Mouse (Mus musculus): ENCODE results near the gene Slc39a9. TPM values are rescaled to one million over a fixed set of nuclear protein-coding genes. Genes with fewer than 3 reads are reported as not detected.

Gene Slc39a9
- 26.4 and 27.1 TPM in 2 replicates for polyA plus RNA-seq (2015; fragmentation: Nextera tagmentation; extraction: Ambion mirVana)

DNA sequence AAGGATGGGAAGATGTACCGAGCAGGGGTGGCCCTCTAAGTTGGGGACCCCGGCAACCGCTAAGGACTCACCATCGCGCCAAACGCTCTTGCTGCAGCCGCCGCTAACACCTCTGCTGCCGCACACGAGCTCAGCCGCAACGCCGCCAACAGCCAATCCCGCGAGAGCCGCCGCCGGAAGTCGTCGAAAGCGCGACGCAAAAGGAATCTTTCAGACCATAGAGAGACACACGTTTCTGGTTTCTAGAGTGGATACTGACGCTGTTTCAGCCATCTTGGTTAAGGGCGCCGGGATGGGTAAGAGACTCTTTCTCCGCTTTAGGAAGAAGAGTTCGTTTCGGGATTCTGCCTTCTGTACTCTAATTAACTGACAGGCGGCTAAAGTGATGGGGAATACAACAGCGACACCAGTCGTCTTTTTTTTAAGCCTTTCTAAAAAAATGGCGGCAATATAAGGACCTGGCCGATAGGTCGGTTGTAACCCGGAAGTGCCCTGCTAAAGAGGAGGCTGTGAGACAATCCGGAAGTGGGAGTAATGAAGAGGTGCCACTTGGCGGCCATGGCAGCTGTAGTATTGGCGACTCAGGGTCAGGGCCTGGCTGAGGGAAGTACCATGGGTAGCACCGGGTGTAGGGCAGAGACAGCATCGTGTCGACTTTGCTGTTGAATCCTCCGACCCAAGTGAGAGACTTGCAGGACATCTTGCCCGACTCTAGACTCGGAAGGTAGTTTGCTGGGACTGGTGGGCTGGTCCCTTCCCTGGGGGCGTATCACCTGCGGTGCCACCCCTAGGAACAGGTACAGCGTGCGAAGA, at the start of gene Slc39a9, which contains the start of gene Erh:
Gene Slc39a9, plus strand, starts transcription at position 191 of the 813 bp plus-strand sequence.
Gene Erh, minus strand, starts transcription at position 649 of the 813 bp plus-strand sequence.
- H3K9me3 ChIP-seq, result no peaks in the 10 kb centered on the region
- peaks cover 17% of the 10 kb centered on the region; the same call in 1 of the 2 replicates for H3K4me1 ChIP-seq (replicated peaks)
- H3K27ac ChIP-seq, result peak within 1 kb of the TSS; percentile 86
- WGBS, result under 1% methylated on average over 50 of the region's 50 CpGs
- peak within 1 kb of the TSS; percentile 94 for H3K4me3 ChIP-seq (replicated peaks)
- no peaks in the 10 kb centered on the region for H3K27me3 ChIP-seq (replicated peaks)
- H3K36me3 ChIP-seq, result peaks cover 7% of the 10 kb centered on the region
- peak within 1 kb of the TSS; percentile 94 for H3K9ac ChIP-seq
- peak within 1 kb of the TSS; percentile 81 for H3K4me2 ChIP-seq (replicated peaks)
- peak; percentile 98 for ATAC-seq

DNA sequence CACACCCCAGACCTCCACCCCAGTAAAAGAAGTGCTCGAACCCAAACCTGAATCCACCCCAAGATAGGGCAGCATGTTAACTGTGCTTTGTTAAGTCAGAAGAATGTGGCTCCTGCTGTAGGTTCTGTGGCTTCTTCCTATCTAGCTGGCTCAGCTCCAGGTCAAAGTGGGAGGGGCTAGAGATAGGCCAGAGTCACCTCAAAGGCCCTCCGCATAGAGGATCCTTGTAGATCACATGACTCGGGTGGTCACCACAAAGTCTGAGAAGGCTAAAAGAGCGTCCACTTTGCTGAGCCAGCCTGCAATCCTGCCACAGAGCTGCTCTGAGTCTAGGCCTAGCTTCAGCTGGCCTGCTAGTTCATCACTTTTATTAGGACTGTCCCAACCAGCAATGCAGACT, 49.5 kb upstream of the Slc39a9 start:
- H3K27me3 ChIP-seq (replicated peaks), result no peaks in the 10 kb centered on the region
- no peak for ATAC-seq
- 72% methylated on average over 4 of the region's 4 CpGs for WGBS
- no peaks in the 10 kb centered on the region for H3K4me1 ChIP-seq (replicated peaks)
- H3K9ac ChIP-seq, result no peak overlapping the region
- no peak overlapping the region for H3K27ac ChIP-seq
- H3K4me2 ChIP-seq (replicated peaks), result no peak overlapping the region
- H3K36me3 ChIP-seq, result no peaks in the 10 kb centered on the region
- no peaks in the 10 kb centered on the region for H3K9me3 ChIP-seq
- H3K4me3 ChIP-seq (replicated peaks), result no peak overlapping the region

- Histone ChIP-seq H3K4me3 (replicated peaks) (no peak overlapping the region), H3K36me3 (no peaks in the 10 kb centered on the region), H3K27me3 (replicated peaks) (no peaks in the 10 kb centered on the region), H3K4me2 (replicated peaks) (no peak overlapping the region), H3K4me1 (replicated peaks) (no peaks in the 10 kb centered on the region), H3K9ac (no peak overlapping the region), H3K27ac (no peak overlapping the region), H3K9me3 (no peaks in the 10 kb centered on the region)
- WGBS, result 90% methylated on average over 4 of the region's 4 CpGs
- ATAC-seq, result no peak
Observed at GRCm38 (mm10) chr12:80594781-80595180, 48.9 kb upstream of the Slc39a9 start.

- H3K4me2 ChIP-seq (replicated peaks), result no peak overlapping the region
- no peak overlapping the region for H3K4me3 ChIP-seq (replicated peaks)
- H3K36me3 ChIP-seq, result no peaks in the 10 kb centered on the region
- ATAC-seq, result no peak
- no peak overlapping the region for H3K27ac ChIP-seq
- H3K27me3 ChIP-seq (replicated peaks), result no peaks in the 10 kb centered on the region
- WGBS, result 88% methylated on average over 4 of the region's 4 CpGs
- H3K9me3 ChIP-seq, result no peaks in the 10 kb centered on the region
- no peaks in the 10 kb centered on the region for H3K4me1 ChIP-seq (replicated peaks)
- no peak overlapping the region for H3K9ac ChIP-seq
Observed at GRCm38 (mm10) chr12:80595566-80595965, 48.1 kb upstream of the Slc39a9 start.

GRCm38 (mm10) chr12:80595968-80596367, 47.7 kb upstream of the Slc39a9 start:
- no peaks in the 10 kb centered on the region for H3K4me1 ChIP-seq (replicated peaks)
- H3K9me3 ChIP-seq, result no peaks in the 10 kb centered on the region
- WGBS, result 70% methylated on average over 4 of the region's 4 CpGs
- ATAC-seq, result no peak
- no peak overlapping the region for H3K9ac ChIP-seq
- no peak overlapping the region for H3K4me3 ChIP-seq (replicated peaks)
- H3K36me3 ChIP-seq, result no peaks in the 10 kb centered on the region
- H3K27ac ChIP-seq, result no peak overlapping the region
- H3K27me3 ChIP-seq (replicated peaks), result no peaks in the 10 kb centered on the region
- H3K4me2 ChIP-seq (replicated peaks), result no peak overlapping the region

DNA sequence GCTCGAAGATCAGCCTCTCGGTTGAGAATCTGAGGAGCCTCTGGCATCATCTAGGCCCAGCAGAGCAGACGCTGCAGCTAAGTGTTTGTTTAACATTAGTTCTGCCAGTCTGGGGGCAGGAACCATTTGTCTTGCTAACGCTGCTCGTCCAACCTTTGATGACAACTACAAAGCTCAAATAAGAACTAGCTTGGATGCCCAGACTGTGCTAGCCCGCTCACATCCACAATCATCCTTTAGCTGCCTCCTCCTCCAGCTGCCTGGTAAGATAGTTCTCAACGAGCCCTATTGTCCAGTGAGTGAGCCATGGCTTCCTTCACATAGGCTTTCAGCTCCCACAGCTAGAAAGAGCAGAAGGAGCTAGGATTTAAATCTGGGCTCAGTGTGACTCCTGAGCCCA, 45.4 kb upstream of the Slc39a9 start:
- WGBS, result 39% methylated on average over 7 of the region's 7 CpGs
- no peaks in the 10 kb centered on the region for H3K36me3 ChIP-seq
- H3K4me1 ChIP-seq (replicated peaks), result peaks cover 1% of the 10 kb centered on the region; the same call in 1 of the 2 replicates
- no peak overlapping the region for H3K9ac ChIP-seq
- no peaks in the 10 kb centered on the region for H3K9me3 ChIP-seq
- H3K27me3 ChIP-seq (replicated peaks), result no peaks in the 10 kb centered on the region
- no peak overlapping the region for H3K27ac ChIP-seq
- ATAC-seq, result no peak
- H3K4me3 ChIP-seq (replicated peaks), result no peak overlapping the region
- no peak overlapping the region for H3K4me2 ChIP-seq (replicated peaks)

- ATAC-seq, result 0 out of 2 replicates have a peak, but pooled peaks have one; percentile 45
- 52% methylated on average over 6 of the region's 6 CpGs for WGBS
Observed at GRCm38 (mm10) chr12:80598756-80599155, 44.9 kb upstream of the Slc39a9 start.

DNA sequence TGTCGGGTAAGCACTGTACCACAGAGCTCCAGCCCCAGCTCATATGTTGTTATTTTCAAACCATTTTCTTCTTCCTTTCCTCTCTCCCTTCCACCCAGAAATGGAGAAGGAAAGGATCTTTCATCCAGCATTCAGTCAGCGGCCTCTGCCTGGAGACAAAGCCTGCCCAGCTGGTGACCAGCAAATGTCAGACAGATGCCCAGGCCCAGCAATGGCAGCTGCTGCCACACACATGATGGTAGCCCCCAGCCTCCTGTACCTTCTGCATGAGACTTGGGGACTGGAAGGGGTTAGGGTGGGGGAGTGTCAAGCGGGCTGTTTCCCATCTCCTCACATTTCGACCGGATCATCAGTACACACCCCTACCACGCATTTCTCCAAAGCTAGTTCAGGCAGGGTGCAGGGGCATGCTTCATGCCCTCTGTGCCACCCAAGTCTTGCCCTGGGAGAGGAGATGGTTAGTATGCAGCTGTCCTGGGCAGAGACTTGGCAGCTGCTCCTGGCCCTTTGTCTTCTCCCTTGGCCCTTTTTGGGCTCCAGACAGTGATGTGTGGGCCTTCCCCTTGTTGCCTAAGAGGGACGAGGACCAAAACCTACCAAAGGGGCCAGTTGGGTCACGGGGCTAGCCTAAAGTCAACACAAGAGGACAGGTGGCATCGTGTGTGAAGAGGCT, 42.0 kb upstream of the Slc39a9 start:
- Histone ChIP-seq H3K36me3 (no peaks in the 10 kb centered on the region), H3K4me1 (replicated peaks) (peaks cover 12% of the 10 kb centered on the region), H3K4me2 (replicated peaks) (no peak overlapping the region), H3K27ac (no peak overlapping the region), H3K4me3 (replicated peaks) (no peak overlapping the region), H3K9ac (no peak overlapping the region), H3K27me3 (replicated peaks) (no peaks in the 10 kb centered on the region), H3K9me3 (no peaks in the 10 kb centered on the region)
- no peak for ATAC-seq
- 85% methylated on average over 9 of the region's 9 CpGs for WGBS

More at GRCm38 (mm10) chr12:80598756-80599155, 44.9 kb upstream of the Slc39a9 start:
- Histone ChIP-seq H3K4me3 (replicated peaks) (no peak overlapping the region), H3K9me3 (no peaks in the 10 kb centered on the region), H3K4me1 (replicated peaks) (peaks cover 6% of the 10 kb centered on the region; the same call in 1 of the 2 replicates), H3K4me2 (replicated peaks) (no peak overlapping the region), H3K27ac (no peak overlapping the region), H3K27me3 (replicated peaks) (no peaks in the 10 kb centered on the region), H3K9ac (no peak overlapping the region), H3K36me3 (no peaks in the 10 kb centered on the region)

GRCm38 (mm10) chr12:80602432-80602831, 41.3 kb upstream of the Slc39a9 start:
- Histone ChIP-seq H3K36me3 (no peaks in the 10 kb centered on the region), H3K9ac (no peak overlapping the region), H3K27ac (no peak overlapping the region), H3K4me3 (replicated peaks) (no peak overlapping the region), H3K27me3 (replicated peaks) (no peaks in the 10 kb centered on the region), H3K4me1 (replicated peaks) (peaks cover 12% of the 10 kb centered on the region), H3K9me3 (no peaks in the 10 kb centered on the region), H3K4me2 (replicated peaks) (no peak overlapping the region)
- 91% methylated on average over 5 of the region's 5 CpGs for WGBS
- no peak for ATAC-seq

- H3K9me3 ChIP-seq, result no peaks in the 10 kb centered on the region
- H3K4me3 ChIP-seq (replicated peaks), result no peak overlapping the region
- peaks cover 12% of the 10 kb centered on the region for H3K4me1 ChIP-seq (replicated peaks)
- no peaks in the 10 kb centered on the region for H3K27me3 ChIP-seq (replicated peaks)
- peak; percentile 43; the same call in 1 of the 2 replicates for ATAC-seq
- H3K36me3 ChIP-seq, result no peaks in the 10 kb centered on the region
- no peak overlapping the region for H3K27ac ChIP-seq
- no peak overlapping the region for H3K9ac ChIP-seq
- H3K4me2 ChIP-seq (replicated peaks), result no peak overlapping the region; the same call in 1 of the 2 replicates
- WGBS, result 25% methylated on average over 4 of the region's 4 CpGs
Observed at GRCm38 (mm10) chr12:80603566-80603965, 40.1 kb upstream of the Slc39a9 start.

- no peak overlapping the region for H3K27ac ChIP-seq
- H3K27me3 ChIP-seq (replicated peaks), result no peaks in the 10 kb centered on the region
- no peaks in the 10 kb centered on the region for H3K9me3 ChIP-seq
- peaks cover 12% of the 10 kb centered on the region for H3K4me1 ChIP-seq (replicated peaks)
- no peak overlapping the region for H3K4me2 ChIP-seq (replicated peaks)
- H3K36me3 ChIP-seq, result no peaks in the 10 kb centered on the region
- no peak overlapping the region for H3K9ac ChIP-seq
- no peak overlapping the region for H3K4me3 ChIP-seq (replicated peaks)
- ATAC-seq, result no peak
- WGBS, result 90% methylated on average over 2 of the region's 2 CpGs
Observed at GRCm38 (mm10) chr12:80604218-80604617, 39.5 kb upstream of the Slc39a9 start.

GRCm38 (mm10) chr12:80608576-80608975, 35.1 kb upstream of the Slc39a9 start:
- H3K9me3 ChIP-seq, result no peaks in the 10 kb centered on the region
- H3K4me3 ChIP-seq (replicated peaks), result no peak overlapping the region
- no peak overlapping the region for H3K9ac ChIP-seq
- H3K36me3 ChIP-seq, result no peaks in the 10 kb centered on the region
- no peak overlapping the region for H3K27ac ChIP-seq
- no peak for ATAC-seq
- 87% methylated on average over 1 of the region's 1 CpGs for WGBS
- no peak overlapping the region for H3K4me2 ChIP-seq (replicated peaks)
- H3K4me1 ChIP-seq (replicated peaks), result peaks cover 7% of the 10 kb centered on the region
- no peaks in the 10 kb centered on the region for H3K27me3 ChIP-seq (replicated peaks)
